Mouse (Mus musculus) retina, embryonic 14.5 days (tissue): Measurements from ENCODE around the gene Tut7.
A peak's percentile ranks its signal among the peaks of the same experiment; 100 is the strongest.
"Not testable (repeated sequence)": the region's sequence is repeated elsewhere in the genome, so short reads cannot be mapped to it uniquely, and the experiment has no call there.

Experiments
- DNase-seq: peaks from one replicate; pipeline ENCODE4 v3.0.0-alpha.2; 2015; ENCODE audit warnings: low spot score

Tut7 gene

GRCm38 (mm10) chr13:59832454-59832853, 9.5 kb upstream of the Tut7 start:
- no peak for DNase-seq

DNA sequence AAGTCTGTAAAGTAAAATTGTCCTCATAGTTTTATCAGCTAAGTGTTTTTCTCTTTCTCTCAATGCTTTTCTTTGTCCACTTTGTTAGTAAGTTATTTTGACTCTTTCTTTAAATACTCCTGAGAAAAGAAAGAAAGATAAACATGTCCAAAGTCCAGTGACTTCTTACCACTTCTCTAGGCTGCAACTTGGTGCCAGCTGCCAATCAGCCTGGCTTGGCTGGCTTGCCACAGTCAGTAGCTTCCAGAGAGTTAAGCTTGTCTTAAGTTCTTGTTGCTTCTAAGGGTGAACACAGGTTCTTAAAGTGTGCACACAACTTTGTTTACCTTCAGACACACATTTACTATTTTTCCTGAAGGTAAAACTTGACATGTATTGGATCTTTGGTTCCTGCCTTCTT, 3.0 kb upstream of the Tut7 start:
- DNase-seq: no peak

DNA sequence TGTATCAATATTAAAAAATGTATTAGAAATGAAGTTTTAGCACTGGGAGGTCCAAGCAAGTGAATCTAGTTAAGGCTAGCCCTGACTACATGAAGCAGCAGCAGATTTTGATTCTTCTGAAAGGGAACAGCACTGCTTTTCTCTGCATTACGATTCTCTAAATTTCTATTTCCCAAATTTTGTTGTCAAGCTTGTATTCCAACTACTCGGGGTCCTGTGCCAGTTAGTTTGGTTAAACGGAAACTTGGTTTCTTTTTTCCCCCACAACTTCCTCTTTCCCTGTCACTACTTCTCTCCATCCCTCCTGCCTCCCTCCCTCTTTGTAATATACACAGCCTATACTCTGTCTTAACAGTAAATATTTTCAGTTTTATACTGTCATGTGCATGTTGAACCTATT, 2.1 kb downstream of the Tut7 start:
- no peak for DNase-seq

- no peak for DNase-seq
Observed at GRCm38 (mm10) chr13:59820114-59820513, 2.8 kb downstream of the Tut7 start.

- DNase-seq: no peak
Observed at GRCm38 (mm10) chr13:59817352-59817751, 5.6 kb downstream of the Tut7 start.

DNA sequence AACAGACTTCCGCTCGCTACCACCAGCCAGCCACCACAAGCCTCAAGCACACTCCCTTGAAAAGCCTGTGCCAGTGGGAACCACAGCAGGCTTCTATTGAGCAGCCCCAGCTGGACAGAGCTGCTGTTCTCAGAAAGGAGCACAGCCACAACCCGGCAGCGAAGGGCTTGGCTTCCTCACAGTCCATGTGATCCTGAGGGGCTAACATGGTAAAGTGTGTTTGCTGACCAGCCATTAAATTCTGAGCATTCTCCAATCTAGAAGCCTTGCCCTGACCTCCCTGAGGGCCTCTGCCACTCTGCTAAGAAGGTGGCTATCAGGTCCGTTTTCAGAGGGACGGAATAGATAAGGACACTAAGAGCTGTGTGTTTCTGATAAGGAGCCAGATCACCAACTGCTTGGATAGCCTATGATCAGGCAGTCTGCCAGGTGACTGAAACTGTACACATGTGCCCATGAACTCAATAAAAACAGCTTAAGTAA, 8.8 kb downstream of the Tut7 start:
- DNase-seq: no peak

DNA sequence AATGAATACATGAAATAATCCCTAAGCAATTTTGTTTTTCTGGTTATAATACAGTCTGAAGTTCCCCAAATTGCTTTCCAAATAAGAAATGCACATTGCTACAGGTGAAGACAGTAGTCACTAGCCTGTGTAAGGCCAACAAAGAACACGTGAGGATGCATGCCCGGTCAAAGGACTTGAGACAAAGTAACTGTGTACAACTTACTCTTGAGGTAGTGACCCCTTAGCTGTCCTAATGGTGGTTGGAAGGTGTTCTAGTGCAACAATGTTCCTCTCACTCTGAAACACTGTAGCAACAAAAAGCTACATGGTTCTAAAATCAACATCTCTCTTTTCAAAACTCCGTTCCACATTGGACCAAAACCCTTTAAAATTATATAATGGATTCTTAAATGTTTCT, 11.4 kb downstream of the Tut7 start:
- DNase-seq: no peak

- DNase-seq: no peak
Observed at GRCm38 (mm10) chr13:59801000-59801399, 21.9 kb downstream of the Tut7 start.

DNA sequence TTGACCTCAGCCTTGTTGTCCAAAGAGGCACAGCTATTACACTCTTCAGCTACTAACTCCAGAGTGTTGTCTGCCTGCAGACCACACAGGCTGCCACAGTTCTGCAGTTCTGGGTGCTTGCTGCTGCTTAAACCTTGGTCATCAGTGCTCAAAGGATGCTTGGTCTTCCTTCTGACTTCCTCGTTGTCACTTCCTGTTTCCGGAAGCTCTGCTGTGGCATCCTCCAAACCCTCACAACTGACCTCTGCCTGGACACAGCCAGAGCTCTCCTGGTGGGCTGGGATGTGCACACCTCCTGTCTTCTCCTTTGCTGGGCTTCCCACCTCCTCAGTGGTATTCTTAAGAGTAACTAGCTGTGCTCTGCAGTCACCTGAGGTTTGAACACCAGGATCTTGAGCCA, 22.9 kb downstream of the Tut7 start:
- DNase-seq: no peak

DNA sequence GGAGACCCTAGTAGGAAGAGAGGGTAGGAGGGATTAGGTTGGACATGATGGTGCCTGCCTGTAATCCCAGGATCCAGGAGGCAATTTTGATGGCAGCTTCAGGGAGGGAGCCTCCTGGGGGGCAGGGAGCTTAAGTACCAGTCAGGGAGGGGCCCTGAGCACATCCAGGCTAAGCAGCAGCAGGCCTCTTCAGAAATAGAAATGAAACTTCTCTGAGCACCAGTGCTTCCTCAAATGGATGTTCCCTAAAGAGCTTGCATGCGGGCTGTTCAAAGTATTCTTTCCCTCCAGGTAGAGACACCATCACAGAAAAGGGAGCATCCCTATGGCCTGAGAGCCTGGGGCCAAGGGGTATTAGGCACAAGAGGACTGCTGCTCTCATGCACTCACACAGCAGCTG, 24.6 kb downstream of the Tut7 start:
- DNase-seq: no peak

DNA sequence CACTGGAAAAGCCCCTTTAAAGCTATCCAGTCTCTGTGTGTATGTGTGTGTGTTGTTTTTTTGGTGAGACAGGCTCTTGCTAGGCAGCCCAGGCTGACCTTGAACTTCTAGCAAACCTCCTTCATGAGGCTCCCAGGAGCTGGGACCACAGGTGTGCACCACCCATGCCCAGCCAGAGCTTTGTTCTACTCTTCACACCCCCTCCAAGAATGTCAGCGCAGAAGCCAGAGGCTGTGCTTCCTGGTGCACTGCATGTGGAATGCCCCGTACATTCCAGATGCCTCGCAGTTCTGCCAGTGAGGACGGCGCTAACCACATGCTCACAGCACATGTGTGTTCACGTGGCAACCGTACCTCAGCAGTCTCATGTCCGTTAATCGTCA, 26.5 kb downstream of the Tut7 start:
- no peak for DNase-seq

GRCm38 (mm10) chr13:59795807-59796465, 27.0 kb downstream of the Tut7 start:
- DNase-seq: no peak

GRCm38 (mm10) chr13:59794786-59795185, 28.2 kb downstream of the Tut7 start:
- DNase-seq: no peak

GRCm38 (mm10) chr13:59782145-59782544, 40.8 kb downstream of the Tut7 start, which contains the start of gene Gm49354:
TSS of gene Gm49354 (minus strand) at chr13:59782245.
- no peak for DNase-seq

DNA sequence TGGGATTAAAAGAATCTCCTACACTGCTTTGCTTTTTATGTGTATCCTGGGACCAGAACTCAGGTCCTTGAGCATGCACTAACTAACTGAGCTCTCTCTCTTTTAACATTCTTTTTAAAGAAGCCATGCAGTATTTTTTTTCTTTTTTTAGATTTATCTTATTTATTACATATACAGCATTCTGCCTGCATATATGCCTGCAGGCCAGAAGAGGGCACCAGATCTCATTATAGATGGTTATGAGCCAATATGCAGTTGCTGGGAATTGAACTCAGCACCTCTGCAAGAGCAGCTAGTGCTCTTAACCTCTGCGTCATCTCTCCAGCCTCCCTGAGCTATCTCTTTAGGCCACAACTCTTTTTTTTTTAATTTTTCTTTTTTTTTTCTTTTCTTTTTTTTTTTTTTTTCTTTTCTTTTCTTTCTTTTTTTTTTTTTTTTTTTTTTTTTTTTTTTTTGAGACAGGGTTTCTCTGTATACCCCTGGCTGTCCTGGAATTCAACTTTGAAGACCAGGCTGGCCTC, 43.1 kb downstream of the Tut7 start:
- DNase-seq: not testable (repeated sequence)

- no peak for DNase-seq
Observed at GRCm38 (mm10) chr13:59779213-59779612, 43.7 kb downstream of the Tut7 start.

GRCm38 (mm10) chr13:59775168-59775567, 47.8 kb downstream of the Tut7 start:
- DNase-seq: no peak

- no peak for DNase-seq
Observed at GRCm38 (mm10) chr13:59771257-59771656, 51.7 kb downstream of the Tut7 start.

GRCm38 (mm10) chr13:59770847-59771246, 52.1 kb downstream of the Tut7 start:
- DNase-seq: no peak

- DNase-seq: peak; percentile 85
Observed at GRCm38 (mm10) chr13:59770164-59770562, 52.8 kb downstream of the Tut7 start.

DNA sequence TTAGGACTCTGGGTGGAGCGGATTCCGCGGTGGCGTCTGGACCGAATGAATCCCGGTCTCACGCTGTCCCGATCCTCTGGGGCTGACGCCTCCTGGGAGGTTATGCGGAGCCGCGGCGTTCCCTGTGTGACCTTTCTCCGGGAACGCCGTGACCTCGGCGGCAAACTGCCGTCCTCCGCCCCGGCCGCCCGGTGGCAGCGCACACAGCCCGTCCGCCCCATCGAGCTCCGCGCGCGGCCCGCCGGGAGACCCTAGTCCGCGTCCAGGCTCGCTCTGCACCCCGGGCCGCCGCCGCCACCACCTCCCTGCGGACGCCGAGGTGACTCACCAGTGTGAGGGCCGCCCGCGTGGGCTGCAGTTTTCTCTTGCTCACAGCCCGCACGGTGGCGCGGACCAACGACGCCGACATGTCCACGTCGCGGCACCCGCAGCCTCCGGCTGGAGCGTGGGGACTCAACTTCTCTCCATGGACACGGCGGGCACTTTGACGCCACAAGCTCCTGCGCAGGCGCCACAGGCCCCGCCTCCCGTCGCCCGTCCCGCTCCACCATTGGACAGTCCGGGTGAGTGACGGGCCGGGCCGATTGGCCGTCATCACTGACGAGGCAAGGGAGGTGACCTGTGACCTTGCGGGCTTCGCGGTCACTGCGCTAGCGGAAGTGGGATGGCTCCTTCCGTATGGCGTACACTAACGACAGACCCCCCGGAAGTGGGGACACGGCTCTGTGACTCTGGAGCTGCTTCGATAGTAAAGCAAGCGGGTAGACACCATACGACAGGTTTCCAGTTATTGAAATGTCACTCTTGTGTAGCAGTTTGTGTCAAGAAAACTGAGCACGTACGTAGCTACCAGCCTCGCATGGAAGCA, 53.4 kb downstream of the Tut7 start, which contains the start of gene Isca1:
TSS of gene Isca1 (minus strand) at position 515 of the 868 bp plus-strand sequence.
- DNase-seq: peak; percentile 98

- DNase-seq: no peak
Observed at GRCm38 (mm10) chr13:59768531-59768930, 54.4 kb downstream of the Tut7 start.
